Mouse (Mus musculus) gastrocnemius, adult 2 months (tissue): ENCODE measurements around the gene Jsrp1. TPM values are rescaled to one million over a fixed set of nuclear protein-coding genes. Genes with fewer than 3 reads are reported as not detected.

ENCODE experiments used
- DNase-seq: peaks from one replicate; pipeline ENCODE4 v3.0.0; 2022
- H3K27ac ChIP-seq: fragments of 200-600 bp; 2 replicates; pipeline ENCODE4 v1.8.1; 2022; ENCODE audit warnings: mild to moderate bottlenecking
- H3K4me3 ChIP-seq: fragments of 200-600 bp; 2 replicates; pipeline ENCODE4 v1.8.1; 2022; ENCODE audit warnings: mild to moderate bottlenecking, moderate library complexity
- CTCF ChIP-seq: fragments of 200-600 bp; IDR thresholded peaks from 2 replicates; pipeline ENCODE4 v1.8.1; 2022; ENCODE audit warnings: antibody characterized with exemption, mild to moderate bottlenecking, moderate library complexity
- intact Hi-C: fragments of 180-260 bp; cut with DNase I; formaldehyde crosslinking; loops from one replicate; pipeline ENCODE4 v1.15.1; 2025
- total RNA-seq, 2 experiments: library from RNA; stranded (reverse); gene quantifications; 2 replicates each; pipeline ENCODE4 v1.2.3; 2021

Gene Jsrp1
- total RNA-seq, 2 experiments from 2014 or later, result 397 to 414 TPM

- TF ChIP-seq CTCF, result no peak
- Histone ChIP-seq H3K27ac (peak overlapping the region; percentile 82), H3K4me3 (peak overlapping the region; percentile 74)
- intact Hi-C loops, result loop anchor here (5.0 kb wide), 1 partner anchor 59 kb away; no protein-coding TSS in a partner anchor
- DNase-seq, result peak; percentile 34
Observed at GRCm38 (mm10) chr10:80806341-80807056, 6.8 kb downstream of the Jsrp1 start.

DNA sequence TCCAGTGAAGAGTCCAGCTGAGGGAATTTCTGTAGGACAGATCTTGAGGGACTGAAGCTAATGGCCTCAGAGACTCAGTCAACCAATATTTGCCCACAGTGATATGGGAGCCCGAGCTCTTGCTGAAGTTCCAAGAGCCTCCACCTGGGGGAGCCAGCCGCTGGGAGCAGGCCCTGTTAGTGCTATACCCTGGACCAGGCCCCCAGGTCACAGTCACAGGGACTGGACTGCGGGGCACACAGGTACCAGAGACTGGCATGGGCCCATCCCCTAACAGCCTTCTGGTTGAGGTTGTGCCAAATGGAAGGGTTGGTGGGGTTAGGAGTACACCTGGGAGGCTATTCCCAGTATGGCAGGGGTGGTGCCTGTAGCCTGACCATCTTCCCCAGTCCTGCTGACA lies 7.4 kb downstream of the Jsrp1 start:
- intact Hi-C loops, result loop anchor here (5.0 kb wide), 1 partner anchor 59 kb away; no protein-coding TSS in a partner anchor
- Histone ChIP-seq H3K4me3 (no peak overlapping the region), H3K27ac (peak overlapping the region; percentile 9)
- peak; percentile 91 for TF ChIP-seq CTCF
- peak; percentile 85 for DNase-seq

DNA sequence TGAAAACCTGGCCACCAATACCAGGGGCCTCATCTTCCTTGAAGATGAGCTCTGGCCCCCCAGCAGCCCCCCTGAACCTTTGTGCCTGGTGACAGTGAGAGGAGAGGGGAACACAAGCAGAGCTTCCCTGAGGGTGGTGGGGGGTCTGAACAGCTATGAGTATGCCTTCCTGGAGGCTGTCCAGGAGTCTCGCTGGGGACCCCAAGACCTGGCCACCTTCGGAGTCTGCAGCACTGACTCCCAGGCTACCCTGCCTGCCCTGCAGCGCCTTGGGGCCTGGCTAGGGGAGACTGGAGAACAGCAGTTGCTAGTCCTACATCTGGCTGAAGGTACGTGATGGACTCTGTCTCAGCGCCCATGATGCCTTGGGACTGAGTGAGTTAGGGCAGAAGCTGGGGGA lies 8.0 kb downstream of the Jsrp1 start:
- DNase-seq, result peak; percentile 20
- intact Hi-C loops, result loop anchor here (5.0 kb wide), 1 partner anchor 58 kb away; no protein-coding TSS in a partner anchor
- Histone ChIP-seq H3K27ac (no peak overlapping the region), H3K4me3 (no peak overlapping the region)
- no peak for TF ChIP-seq CTCF

DNA sequence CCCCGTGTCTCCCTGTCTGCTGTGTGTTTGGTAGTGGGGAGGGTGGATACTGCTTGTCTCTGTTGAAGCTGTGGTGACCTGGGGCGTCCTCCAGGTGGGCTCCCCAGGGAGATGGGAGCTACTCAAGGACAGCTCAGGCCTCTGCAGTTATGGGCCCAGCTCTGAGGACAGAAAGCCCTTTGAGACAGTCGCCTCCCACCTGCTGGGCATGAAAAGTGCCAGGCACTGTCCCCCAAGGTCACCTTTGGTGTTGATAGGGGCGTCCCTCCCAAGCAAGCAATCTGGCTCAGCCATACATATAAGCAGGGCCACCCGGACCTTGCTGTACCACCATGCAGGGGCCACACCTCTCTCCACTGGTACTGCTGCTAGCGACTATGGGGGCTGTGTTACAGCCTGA lies 8.4 kb downstream of the Jsrp1 start, which contains the start of gene Amh:
Amh (plus strand) TSS at position 328 of the 400 bp plus-strand sequence.
- Histone ChIP-seq H3K27ac (peak within 1 kb of the TSS; percentile 9), H3K4me3 (no peak within 1 kb of the TSS)
- intact Hi-C loops, result loop anchor here (5.0 kb wide), 1 partner anchor 58 kb away; no protein-coding TSS in a partner anchor
- peak; percentile 14 for DNase-seq
- TF ChIP-seq CTCF, result no peak

GRCm38 (mm10) chr10:80804340-80804739 lies 9.0 kb downstream of the Jsrp1 start:
- no peak overlapping the region for H3K27ac ChIP-seq
- no peak for TF ChIP-seq CTCF
- intact Hi-C loops, result no loop called here
- DNase-seq, result peak; percentile 20
- H3K4me3 ChIP-seq, result no peak overlapping the region

GRCm38 (mm10) chr10:80802996-80803395 lies 10.3 kb downstream of the Jsrp1 start:
- intact Hi-C loops, result no loop called here
- TF ChIP-seq CTCF, result no peak
- no peak overlapping the region for H3K27ac ChIP-seq
- H3K4me3 ChIP-seq, result no peak overlapping the region
- peak; percentile 15 for DNase-seq

DNA sequence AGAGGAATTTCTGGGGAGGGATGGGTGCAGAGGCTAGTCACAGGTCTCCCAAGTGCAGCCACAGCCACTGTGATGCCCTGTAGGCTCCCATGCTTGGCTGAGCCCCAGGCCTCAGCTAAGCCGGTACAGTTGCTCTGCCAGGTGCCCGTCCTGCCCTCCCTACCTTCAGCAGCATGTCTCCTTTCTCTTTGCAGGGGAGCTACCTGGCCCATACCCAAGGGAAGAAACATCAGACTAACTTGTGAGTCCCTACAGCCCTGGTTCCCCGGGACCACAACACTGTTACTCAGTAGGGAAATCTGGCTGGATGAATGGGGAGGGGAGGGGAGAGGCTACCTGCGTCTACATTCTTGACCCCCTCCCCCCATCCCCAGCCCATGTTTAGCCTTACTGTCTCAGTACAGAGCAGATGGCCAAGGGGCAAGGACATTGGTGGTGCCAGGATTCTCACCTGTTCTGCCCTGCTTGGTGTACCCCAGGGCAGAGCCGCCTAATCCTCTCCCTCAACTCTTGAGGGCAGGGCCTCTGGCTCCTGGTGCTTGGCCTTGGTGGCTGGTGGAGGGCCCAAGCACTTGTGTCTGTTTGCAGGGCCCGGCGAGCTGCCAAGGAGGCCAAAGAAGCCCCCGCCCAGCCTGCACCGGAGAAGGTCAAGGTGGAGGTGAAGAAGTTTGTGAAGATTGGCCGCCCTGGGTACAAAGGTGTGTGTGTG lies 10.9 kb downstream of the Jsrp1 start:
- peak; percentile 22 for DNase-seq
- intact Hi-C loops, result no loop called here
- H3K4me3 ChIP-seq, result no peak overlapping the region
- H3K27ac ChIP-seq, result no peak overlapping the region
- TF ChIP-seq CTCF, result no peak

DNA sequence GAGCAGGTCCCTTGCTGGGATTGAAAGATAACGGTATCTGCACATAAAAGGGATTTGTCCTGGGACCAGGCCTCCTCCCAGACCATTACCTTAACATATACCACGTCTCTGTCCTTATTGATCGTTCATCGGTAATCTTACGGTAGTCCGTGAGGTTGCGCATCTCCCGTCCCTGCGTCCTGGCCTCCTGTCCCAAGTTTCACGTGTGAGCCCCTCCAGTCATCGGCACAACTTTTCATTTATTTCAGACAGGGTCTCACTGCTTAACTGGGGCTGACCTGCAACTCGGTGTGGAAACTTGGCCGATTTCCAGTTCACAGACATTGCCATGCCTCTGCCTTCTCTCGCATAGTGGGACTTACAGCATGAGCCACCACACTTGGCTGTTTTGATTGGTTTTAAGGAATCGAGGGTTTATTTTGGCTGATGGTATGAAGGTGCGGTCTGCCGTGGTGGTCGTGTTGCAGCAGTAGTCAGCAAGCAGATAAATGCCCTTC lies 14.2 kb downstream of the Jsrp1 start:
- H3K4me3 ChIP-seq, result peak overlapping the region; percentile 84
- peak; percentile 18 for DNase-seq

DNA sequence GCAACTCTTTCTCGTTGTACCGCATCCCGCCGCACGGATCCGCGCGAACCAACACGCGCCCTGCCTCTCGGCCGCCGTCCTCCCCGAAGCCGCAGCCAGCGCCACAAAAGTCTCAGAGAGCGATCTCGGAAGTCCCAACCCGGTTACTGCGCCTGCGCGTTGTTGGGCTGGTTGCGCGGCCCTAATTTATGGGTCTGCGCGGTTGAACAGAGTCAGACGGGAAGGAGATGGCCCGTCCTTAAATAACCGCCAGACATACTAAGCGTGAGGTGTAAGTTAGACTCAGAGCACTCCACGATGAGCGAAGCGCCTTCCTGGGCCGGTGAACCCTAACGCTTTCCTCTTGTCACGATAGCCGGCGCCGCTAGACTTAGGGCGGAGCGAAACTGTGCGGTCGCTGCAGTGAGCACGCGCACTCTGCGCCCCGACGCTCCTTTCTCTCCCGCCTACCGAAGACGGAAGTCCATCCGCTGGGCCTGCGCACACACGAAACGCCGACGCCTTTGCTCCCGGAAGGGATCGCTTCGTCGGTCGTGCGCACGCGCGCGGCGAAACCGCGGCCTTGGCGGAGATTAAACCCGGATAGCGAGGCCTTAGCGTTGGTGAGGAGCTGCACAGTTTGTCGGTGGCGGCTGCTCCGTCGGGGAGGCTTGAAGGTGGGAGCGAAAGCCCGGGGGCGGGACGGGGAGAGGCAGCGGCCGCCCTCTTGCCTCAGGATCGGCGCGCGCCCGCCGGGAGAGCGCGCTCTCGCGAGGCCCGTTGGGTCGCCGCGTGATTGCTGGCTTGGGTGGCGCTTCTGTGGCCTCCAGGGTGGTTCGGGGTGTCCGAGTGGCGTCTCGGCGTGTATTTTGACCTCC lies 14.9 kb downstream of the Jsrp1 start, which contains the start of the genes Sf3a2 and Plekhj1:
Sf3a2 (plus strand) TSS at position 49 of the 857 bp plus-strand sequence.
Plekhj1 (minus strand) TSS at position 477 of the 857 bp plus-strand sequence.
- Histone ChIP-seq H3K4me3 (peak within 1 kb of the TSS; percentile 84), H3K27ac (peak within 1 kb of the TSS; percentile 99)
- DNase-seq, result peak; percentile 97
- no peak for TF ChIP-seq CTCF
- intact Hi-C loops, result no loop called here

More for the DNA sequence above, 14.2 kb downstream of the Jsrp1 start:
- TF ChIP-seq CTCF, result no peak
- intact Hi-C loops, result no loop called here
- H3K27ac ChIP-seq, result peak overlapping the region; percentile 99

DNA sequence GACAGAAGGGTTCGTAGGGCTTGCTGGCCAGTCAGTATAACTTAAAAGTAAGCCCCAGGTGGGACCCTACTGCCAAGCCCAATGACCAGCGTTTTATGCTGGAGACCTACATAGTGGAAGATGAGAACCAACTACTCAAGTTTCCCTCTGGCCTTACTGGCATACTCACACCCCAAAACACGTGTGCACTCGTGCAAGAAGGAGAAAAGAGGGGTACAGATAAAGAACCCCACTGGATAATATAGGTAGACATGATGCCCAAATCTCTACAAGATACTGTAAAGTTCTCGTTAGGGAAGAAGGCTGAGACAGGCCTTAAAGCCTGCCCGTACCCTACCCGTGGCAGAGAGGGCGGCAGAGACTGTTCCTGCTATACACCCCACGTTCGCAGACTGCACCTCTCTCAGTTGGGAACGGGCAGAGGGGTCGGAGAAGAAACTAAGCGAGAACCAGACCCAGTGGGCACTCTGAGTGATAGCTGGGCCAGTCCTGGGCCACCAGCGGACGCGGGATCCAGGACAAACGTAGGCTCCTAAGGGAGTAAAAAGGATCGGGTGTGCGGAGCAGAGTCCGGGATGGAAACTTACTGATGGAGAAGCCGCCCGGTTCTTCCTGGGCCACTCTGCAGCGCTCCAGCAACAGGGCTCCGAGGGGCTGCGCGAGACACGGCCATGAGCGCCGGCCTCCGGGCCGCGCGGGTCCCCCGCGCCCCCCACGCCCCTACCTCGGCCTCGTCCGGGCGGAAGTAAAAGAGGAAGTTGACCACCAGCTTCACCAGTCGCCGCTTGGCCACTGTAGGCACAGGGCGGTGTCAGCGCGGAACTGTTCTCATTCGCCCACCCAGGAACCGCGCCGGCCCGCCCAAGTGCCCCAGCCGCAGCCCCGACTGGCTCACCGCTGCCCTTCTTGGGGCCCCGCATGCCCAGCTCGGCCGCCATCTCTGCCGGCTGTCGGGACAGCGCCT lies 15.8 kb downstream of the Jsrp1 start:
- TF ChIP-seq CTCF, result no peak
- DNase-seq, result no peak
- intact Hi-C loops, result no loop called here
- H3K4me3 ChIP-seq, result peak overlapping the region; percentile 84
- peak overlapping the region; percentile 99 for H3K27ac ChIP-seq

- Histone ChIP-seq H3K4me3 (peak overlapping the region; percentile 84), H3K27ac (peak overlapping the region; percentile 99)
- intact Hi-C loops, result no loop called here
- TF ChIP-seq CTCF, result no peak
- no peak for DNase-seq
Observed at GRCm38 (mm10) chr10:80796307-80796848, 16.9 kb downstream of the Jsrp1 start.
